Mouse (Mus musculus): ENCODE measurements around the gene Uprt.

The Uprt gene

GRCm38 (mm10) chrX:104488036-104488435 lies 5.4 kb downstream of the Uprt start:
- no peaks in the 10 kb centered on the region for H3K27me3 ChIP-seq (ENCODE audit: insufficient read depth, low read length)
- TF ChIP-seq POU5F1 (IDR thresholded peaks at IDR 0.05; ENCODE audit: borderline replicate concordance, low read length) (no peak), NANOG (IDR thresholded peaks at IDR 0.05; ENCODE audit: borderline replicate concordance, low read length) (no peak), CTCF (conservative IDR thresholded peaks at IDR 0.05; ENCODE audit: low read length) (no peak)
- no peaks in the 10 kb centered on the region for H3K36me3 ChIP-seq (ENCODE audit: insufficient read depth, low read length)
- no peaks in the 10 kb centered on the region for H3K4me1 ChIP-seq (replicated peaks; ENCODE audit: low read depth, low read length)
- no peaks in the 10 kb centered on the region for H3K9me3 ChIP-seq (ENCODE audit: low read length)
- no peak overlapping the region for H3K4me3 ChIP-seq (replicated peaks; ENCODE audit: low read length)

DNA sequence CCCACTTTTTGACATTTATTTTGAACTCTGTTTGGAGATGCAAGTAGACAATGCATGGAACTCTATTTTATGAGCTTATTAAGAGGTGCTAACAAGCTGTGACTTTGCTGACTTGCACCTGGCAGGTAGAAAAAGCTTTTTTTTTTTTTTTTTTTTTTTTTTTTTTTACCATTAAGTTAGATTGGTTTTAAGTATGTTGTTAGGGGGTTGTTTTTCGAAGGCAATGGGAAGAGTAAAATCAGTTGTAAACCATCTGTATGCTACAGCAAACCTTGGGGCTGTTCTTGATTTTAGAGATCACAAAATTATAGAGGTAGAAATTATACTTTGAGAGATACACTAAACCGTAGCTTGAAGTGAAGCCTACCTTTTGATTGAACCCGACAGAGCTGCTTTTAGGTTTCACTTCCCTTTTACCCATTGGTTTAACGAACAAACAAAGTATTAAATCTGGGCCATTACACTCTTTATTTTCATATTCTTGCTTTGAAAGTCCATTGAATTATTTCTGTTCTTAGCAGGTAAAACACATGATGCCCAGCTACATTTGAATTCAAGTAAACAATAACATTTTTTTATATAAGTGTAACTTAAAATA lies 6.4 kb downstream of the Uprt start:
- H3K27me3 ChIP-seq (ENCODE audit: insufficient read depth, low read length): no peaks in the 10 kb centered on the region
- H3K4me3 ChIP-seq (replicated peaks; ENCODE audit: low read length): no peak overlapping the region
- H3K4me1 ChIP-seq (replicated peaks; ENCODE audit: low read depth, low read length): no peaks in the 10 kb centered on the region
- H3K9me3 ChIP-seq (ENCODE audit: low read length): no peaks in the 10 kb centered on the region
- no peaks in the 10 kb centered on the region for H3K36me3 ChIP-seq (ENCODE audit: insufficient read depth, low read length)
- no peak for TF ChIP-seq NANOG (IDR thresholded peaks at IDR 0.05; ENCODE audit: borderline replicate concordance, low read length)
- no peak for TF ChIP-seq POU5F1 (IDR thresholded peaks at IDR 0.05; ENCODE audit: borderline replicate concordance, low read length)
- TF ChIP-seq CTCF (conservative IDR thresholded peaks at IDR 0.05; ENCODE audit: low read length): no peak

DNA sequence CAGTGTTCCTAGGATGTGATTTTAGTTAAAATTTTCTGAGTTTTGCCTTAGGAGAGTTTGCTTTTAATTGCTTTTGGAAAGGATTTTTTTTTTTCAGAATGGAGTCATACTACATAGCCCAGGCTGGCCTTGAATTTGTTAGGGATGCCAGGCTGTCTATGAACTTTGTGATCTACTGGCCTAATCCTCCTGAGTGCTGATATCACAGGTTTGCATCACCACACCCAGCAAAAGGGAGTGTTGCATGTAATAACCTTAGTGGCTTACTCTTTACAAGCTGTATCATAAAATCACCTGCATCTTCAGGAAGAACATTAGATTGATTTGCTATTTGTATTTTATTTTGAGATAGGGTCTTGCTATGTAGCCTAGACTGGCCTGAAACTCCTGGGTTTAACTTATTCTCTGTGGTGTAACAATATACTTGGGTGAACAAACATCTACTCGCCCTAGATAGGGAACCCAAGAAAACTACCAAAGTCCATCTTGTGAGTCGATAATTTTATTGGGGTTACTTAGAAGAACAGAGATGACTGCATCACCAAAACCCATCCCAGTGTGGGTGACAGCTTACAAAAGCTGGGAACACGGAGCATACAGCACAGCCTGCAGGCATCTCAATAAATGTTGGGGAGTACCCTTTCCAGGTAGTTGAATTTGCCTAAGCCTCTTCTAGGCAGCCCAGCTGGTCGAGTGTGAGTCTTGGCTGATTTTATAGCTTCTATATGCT lies 7.2 kb downstream of the Uprt start:
- Histone ChIP-seq H3K9me3 (ENCODE audit: low read length) (no peaks in the 10 kb centered on the region), H3K36me3 (ENCODE audit: insufficient read depth, low read length) (no peaks in the 10 kb centered on the region), H3K4me1 (replicated peaks; ENCODE audit: low read depth, low read length) (no peaks in the 10 kb centered on the region), H3K27me3 (ENCODE audit: insufficient read depth, low read length) (no peaks in the 10 kb centered on the region), H3K4me3 (replicated peaks; ENCODE audit: low read length) (no peak overlapping the region)
- TF ChIP-seq NANOG (IDR thresholded peaks at IDR 0.05; ENCODE audit: borderline replicate concordance, low read length) (no peak), CTCF (conservative IDR thresholded peaks at IDR 0.05; ENCODE audit: low read length) (no peak), POU5F1 (IDR thresholded peaks at IDR 0.05; ENCODE audit: borderline replicate concordance, low read length) (no peak)

GRCm38 (mm10) chrX:104501765-104502164 lies 19.1 kb downstream of the Uprt start:
- Histone ChIP-seq H3K4me3 (replicated peaks; ENCODE audit: low read length) (no peak overlapping the region), H3K36me3 (ENCODE audit: insufficient read depth, low read length) (no peaks in the 10 kb centered on the region), H3K4me1 (replicated peaks; ENCODE audit: low read depth, low read length) (no peaks in the 10 kb centered on the region), H3K9me3 (ENCODE audit: low read length) (no peaks in the 10 kb centered on the region), H3K27me3 (ENCODE audit: insufficient read depth, low read length) (no peaks in the 10 kb centered on the region)
- no peak for TF ChIP-seq POU5F1 (IDR thresholded peaks at IDR 0.05; ENCODE audit: borderline replicate concordance, low read length)
- TF ChIP-seq NANOG (IDR thresholded peaks at IDR 0.05; ENCODE audit: borderline replicate concordance, low read length): no peak
- no peak for TF ChIP-seq CTCF (conservative IDR thresholded peaks at IDR 0.05; ENCODE audit: low read length)

DNA sequence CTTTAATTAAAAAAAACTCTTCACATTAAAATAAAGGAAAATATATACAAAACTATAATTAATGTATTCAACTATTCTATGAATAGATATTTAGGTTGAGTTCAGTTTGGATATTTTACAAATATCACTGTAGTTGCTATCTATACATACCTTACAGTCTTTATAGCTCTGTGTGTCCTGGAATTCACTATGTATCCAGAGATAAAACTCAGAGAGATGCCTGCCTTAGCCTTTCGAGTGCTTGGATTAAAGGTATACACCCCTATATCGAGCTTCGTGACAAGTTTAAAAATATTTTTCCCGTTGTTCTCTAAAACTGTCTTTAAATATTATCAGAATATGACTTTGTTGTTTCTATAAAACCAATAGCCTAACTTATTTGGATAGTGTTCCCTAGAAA lies 60.0 kb downstream of the Uprt start:
- H3K9me3 ChIP-seq (ENCODE audit: low read length): no peaks in the 10 kb centered on the region
- H3K27me3 ChIP-seq (ENCODE audit: insufficient read depth, low read length): no peaks in the 10 kb centered on the region
- TF ChIP-seq POU5F1 (IDR thresholded peaks at IDR 0.05; ENCODE audit: borderline replicate concordance, low read length): no peak
- no peak for TF ChIP-seq CTCF (conservative IDR thresholded peaks at IDR 0.05; ENCODE audit: low read length)
- TF ChIP-seq NANOG (IDR thresholded peaks at IDR 0.05; ENCODE audit: borderline replicate concordance, low read length): no peak
- H3K4me1 ChIP-seq (replicated peaks; ENCODE audit: low read depth, low read length): no peaks in the 10 kb centered on the region
- H3K4me3 ChIP-seq (replicated peaks; ENCODE audit: low read length): no peak overlapping the region
- H3K36me3 ChIP-seq (ENCODE audit: insufficient read depth, low read length): no peaks in the 10 kb centered on the region

DNA sequence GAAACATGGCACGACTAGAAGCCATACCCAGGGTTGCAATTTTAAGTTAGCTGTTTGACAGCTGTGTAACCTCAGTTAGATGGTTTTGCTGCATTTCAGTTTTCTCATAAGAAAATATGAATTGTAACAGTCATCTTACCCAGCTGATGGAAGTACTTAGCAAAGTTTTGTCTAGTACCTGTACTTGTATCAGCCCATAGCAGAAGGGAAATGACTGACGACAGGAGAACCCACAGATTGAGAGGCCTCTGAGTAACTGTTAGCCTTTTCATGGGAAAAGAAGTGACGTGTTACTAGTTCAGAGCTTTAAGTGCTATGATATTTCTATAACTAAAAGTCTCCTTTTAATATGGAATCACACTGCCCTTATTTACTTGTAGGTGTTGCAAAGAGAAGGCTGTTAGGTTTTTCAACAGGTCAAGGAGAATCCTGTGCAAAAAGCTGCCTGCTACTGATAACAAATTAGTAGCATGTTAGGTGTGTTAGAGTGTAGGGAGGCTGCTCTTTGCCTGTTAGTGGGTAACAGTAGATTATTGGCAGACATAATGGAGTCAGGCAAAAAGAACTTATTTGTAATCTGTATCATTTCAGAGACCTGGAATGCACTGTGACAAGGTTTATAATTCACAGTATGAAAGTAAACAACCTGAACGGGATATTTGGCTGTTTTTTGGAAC lies 61.4 kb downstream of the Uprt start:
- no peak overlapping the region for H3K4me3 ChIP-seq (replicated peaks; ENCODE audit: low read length)

GRCm38 (mm10) chrX:104545283-104545682 lies 62.7 kb downstream of the Uprt start:
- Histone ChIP-seq H3K4me3 (replicated peaks; ENCODE audit: low read length) (no peak overlapping the region), H3K9me3 (ENCODE audit: low read length) (no peaks in the 10 kb centered on the region), H3K27me3 (ENCODE audit: insufficient read depth, low read length) (no peaks in the 10 kb centered on the region), H3K36me3 (ENCODE audit: insufficient read depth, low read length) (no peaks in the 10 kb centered on the region), H3K4me1 (replicated peaks; ENCODE audit: low read depth, low read length) (no peaks in the 10 kb centered on the region)
- TF ChIP-seq POU5F1 (IDR thresholded peaks at IDR 0.05; ENCODE audit: borderline replicate concordance, low read length) (no peak), CTCF (conservative IDR thresholded peaks at IDR 0.05; ENCODE audit: low read length) (no peak), NANOG (IDR thresholded peaks at IDR 0.05; ENCODE audit: borderline replicate concordance, low read length) (no peak)

More for the DNA sequence above, 61.4 kb downstream of the Uprt start:
- Histone ChIP-seq H3K36me3 (ENCODE audit: insufficient read depth, low read length) (no peaks in the 10 kb centered on the region), H3K4me1 (replicated peaks; ENCODE audit: low read depth, low read length) (no peaks in the 10 kb centered on the region), H3K9me3 (ENCODE audit: low read length) (no peaks in the 10 kb centered on the region), H3K27me3 (ENCODE audit: insufficient read depth, low read length) (no peaks in the 10 kb centered on the region)
- TF ChIP-seq POU5F1 (IDR thresholded peaks at IDR 0.05; ENCODE audit: borderline replicate concordance, low read length) (no peak), NANOG (IDR thresholded peaks at IDR 0.05; ENCODE audit: borderline replicate concordance, low read length) (no peak), CTCF (conservative IDR thresholded peaks at IDR 0.05; ENCODE audit: low read length) (no peak)
